Mouse (Mus musculus) erythroblast, embryonic 14.5 days (primary cell): Measurements from ENCODE around the gene Zar1. TPM values are rescaled to one million over a fixed set of nuclear protein-coding genes. Genes with fewer than 3 reads are reported as not detected.
"Not testable (repeated sequence)": the region's sequence is repeated elsewhere in the genome, so short reads cannot be mapped to it uniquely, and the experiment has no call there.

Experiments used
- H3K27me3 ChIP-seq: 2 replicates; pipeline ENCODE4 v1.6.1; 2012; ENCODE audit warnings: inconsistent platforms; ENCODE audit not compliant: control insufficient read depth
- H3K36me3 ChIP-seq: 2 replicates; pipeline ENCODE4 v1.6.1; 2012; ENCODE audit warnings: mild to moderate bottlenecking, inconsistent platforms; ENCODE audit not compliant: control insufficient read depth
- H3K4me1 ChIP-seq: 2 replicates; pipeline ENCODE4 v1.6.1; 2012; ENCODE audit warnings: inconsistent platforms; ENCODE audit not compliant: control insufficient read depth
- H3K4me3 ChIP-seq: replicated peaks from 2 replicates; pipeline ENCODE3; 2012; ENCODE audit warnings: moderate library complexity, mild to moderate bottlenecking, inconsistent platforms
- H3K9me3 ChIP-seq: 2 replicates; pipeline ENCODE4 v1.6.1; 2012; ENCODE audit warnings: low read length, inconsistent platforms, mixed read lengths; ENCODE audit not compliant: control insufficient read depth
- GATA1 ChIP-seq: IDR thresholded peaks from 2 replicates; pipeline ENCODE4 v1.6.1; 2012; ENCODE audit warnings: low read length, inconsistent platforms, mixed read lengths
- TAL1 ChIP-seq: IDR thresholded peaks from 3 replicates; pipeline ENCODE4 v1.6.1; 2012; ENCODE audit warnings: low read length, inconsistent platforms, mixed read lengths
- polyA plus RNA-seq: library from polyadenylated mRNA; stranded (reverse); fragments of >175 nt; gene quantifications from 2 replicates; pipeline ENCODE4 v1.2.3, GENCODE M21; 2012

Zar1 gene
- polyA plus RNA-seq, 1 experiment: not detected

- H3K9me3 ChIP-seq: peaks cover 64% of the 10 kb centered on the region
- H3K4me1 ChIP-seq: peaks cover 5% of the 10 kb centered on the region
- no peak overlapping the region for H3K4me3 ChIP-seq
- no peaks in the 10 kb centered on the region for H3K36me3 ChIP-seq
- TF ChIP-seq GATA1: no peak
- TF ChIP-seq TAL1: no peak
- no peaks in the 10 kb centered on the region for H3K27me3 ChIP-seq
These were observed 15.4 kb downstream of the Zar1 start for GRCm38 (mm10) chr5:72565621-72566020.

DNA sequence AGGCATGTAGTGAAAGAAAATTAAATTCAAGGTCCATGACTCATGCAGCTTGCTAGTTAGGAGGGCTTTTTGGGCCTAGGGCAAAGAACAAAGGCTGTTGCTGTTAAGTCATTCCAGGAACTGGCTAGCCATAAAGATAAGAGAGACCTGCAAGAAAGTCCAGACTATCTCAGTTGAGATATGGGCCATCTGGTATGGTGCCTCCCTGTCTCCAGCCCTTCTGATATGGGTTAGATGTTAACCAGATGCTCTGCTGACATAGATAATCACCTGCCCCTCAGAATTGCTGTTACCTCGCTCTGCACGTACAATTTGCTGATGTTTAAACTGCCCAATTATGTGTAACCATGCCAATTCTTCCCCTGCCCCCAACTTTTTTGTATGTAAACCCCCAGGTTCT, 17.9 kb downstream of the Zar1 start:
- H3K4me3 ChIP-seq, H3K36me3 ChIP-seq, H3K27me3 ChIP-seq: not testable (repeated sequence)
- Histone ChIP-seq H3K9me3 (peaks cover 44% of the 10 kb centered on the region), H3K4me1 (peaks cover 19% of the 10 kb centered on the region)

DNA sequence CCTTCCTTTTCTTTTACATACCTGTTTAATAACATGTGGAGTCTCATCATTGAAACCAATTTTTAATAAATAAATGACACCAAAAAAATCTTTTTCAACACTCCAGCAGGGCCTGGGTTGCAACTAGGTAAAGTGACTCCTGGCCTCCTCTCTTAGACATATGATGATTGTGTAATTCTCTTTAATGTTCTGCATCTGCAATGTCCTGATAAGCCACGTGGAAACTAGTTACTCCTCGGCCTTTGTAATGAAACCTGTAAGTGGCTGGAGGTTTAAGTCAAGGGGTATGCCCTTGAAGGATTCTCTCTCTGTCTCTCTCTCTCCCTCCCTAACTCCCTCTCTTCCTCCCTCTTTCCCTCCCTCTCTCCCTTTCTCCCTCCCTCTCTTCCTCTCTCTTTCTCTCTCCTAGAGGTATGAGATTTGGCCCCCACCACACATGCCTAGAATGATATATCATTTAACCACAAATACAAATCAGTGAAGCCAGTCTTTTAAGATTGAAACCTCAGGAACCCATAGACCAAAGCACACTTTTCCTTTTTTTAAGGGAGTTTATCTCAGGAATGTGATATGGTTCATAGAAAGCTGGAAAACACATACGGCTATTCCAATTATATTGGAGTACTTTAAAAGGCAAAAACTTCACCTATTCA, 20.0 kb downstream of the Zar1 start:
- Histone ChIP-seq H3K4me3 (no peak overlapping the region), H3K36me3 (peaks cover under 1% of the 10 kb centered on the region), H3K9me3 (peaks cover 27% of the 10 kb centered on the region), H3K4me1 (peaks cover 20% of the 10 kb centered on the region), H3K27me3 (no peaks in the 10 kb centered on the region)
- TF ChIP-seq TAL1 (no peak), GATA1 (no peak)

GRCm38 (mm10) chr5:72559544-72560049, 21.5 kb downstream of the Zar1 start, which contains the start of gene Nfxl1:
Gene Nfxl1, minus strand, starts transcription at chr5:72559684.
- H3K27me3 ChIP-seq: no peaks in the 10 kb centered on the region
- H3K9me3 ChIP-seq: peaks cover 18% of the 10 kb centered on the region
- TF ChIP-seq GATA1: no peak
- no peak for TF ChIP-seq TAL1

DNA sequence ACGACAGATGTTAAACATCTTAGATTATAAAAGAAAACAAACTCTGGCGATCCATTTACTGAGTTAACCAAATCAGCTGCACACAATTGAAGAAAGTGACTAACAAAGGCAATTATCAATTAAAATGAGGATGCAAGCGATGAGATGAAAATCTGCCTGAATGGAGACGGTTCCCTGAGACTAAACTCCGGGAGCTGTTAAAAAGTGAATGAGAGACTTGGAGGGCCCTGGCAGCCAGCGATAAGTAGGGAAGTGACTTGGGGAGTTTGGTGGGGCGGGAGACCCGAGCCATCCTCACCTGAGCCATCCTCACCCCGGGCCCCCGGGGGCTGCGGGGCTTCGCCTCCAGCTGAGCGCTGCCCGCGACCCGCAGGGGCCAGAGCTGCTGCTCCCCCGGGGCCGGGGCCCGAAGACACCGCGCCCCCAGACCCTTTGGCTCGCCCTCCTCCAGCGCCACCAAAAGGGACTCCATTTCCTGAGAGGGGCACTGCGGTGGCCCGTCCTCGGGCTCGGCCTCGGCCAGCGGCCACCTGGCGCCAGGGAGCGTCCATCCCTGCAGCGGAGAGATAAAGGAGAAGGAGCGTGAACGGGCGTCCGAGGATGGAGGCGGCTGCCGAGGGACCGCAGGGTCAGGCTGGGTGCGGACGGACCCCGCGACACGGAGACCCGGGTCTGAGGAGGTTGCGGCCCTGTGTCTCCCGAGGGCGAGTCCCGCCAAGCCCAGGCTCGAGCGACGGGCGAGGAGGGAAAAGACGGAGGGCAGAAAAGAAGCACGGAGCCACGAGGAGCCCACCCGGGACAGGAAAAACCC, 22.1 kb downstream of the Zar1 start:
- H3K4me3 ChIP-seq: peak overlapping the region; percentile 97
- TF ChIP-seq TAL1 (peak; percentile 44; the same call in 2 of the 3 replicates), GATA1 (no peak)
- H3K36me3 ChIP-seq: peaks cover 14% of the 10 kb centered on the region
- H3K9me3 ChIP-seq: peaks cover 12% of the 10 kb centered on the region
- peaks cover 20% of the 10 kb centered on the region for H3K4me1 ChIP-seq
- H3K27me3 ChIP-seq: no peaks in the 10 kb centered on the region

More at GRCm38 (mm10) chr5:72559544-72560049, 21.5 kb downstream of the Zar1 start, which contains the start of gene Nfxl1:
- Histone ChIP-seq H3K4me1 (peaks cover 20% of the 10 kb centered on the region), H3K36me3 (peaks cover 10% of the 10 kb centered on the region), H3K4me3 (peak within 1 kb of the TSS; percentile 97)

DNA sequence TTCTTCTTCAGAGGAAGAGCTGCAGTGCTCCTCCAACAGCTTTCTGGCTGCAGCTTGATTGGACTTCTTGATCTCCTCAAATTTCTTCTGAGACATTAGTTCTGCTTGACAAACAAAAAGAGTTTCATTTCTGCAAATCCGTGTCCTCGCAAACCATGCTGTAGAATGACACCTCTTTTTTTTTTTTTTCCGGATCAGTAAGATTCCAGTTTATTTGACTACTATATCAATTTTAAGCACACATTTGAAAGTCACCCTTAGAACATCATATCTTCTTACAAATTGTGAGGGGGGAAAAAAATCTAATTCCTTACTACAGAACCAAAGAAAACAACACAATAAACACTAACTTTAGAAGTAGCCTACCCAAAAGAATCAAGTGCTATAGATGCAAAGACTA, 24.8 kb downstream of the Zar1 start:
- no peaks in the 10 kb centered on the region for H3K9me3 ChIP-seq
- H3K27me3 ChIP-seq: no peaks in the 10 kb centered on the region

GRCm38 (mm10) chr5:72551209-72551608, 29.8 kb downstream of the Zar1 start:
- H3K36me3 ChIP-seq: peaks cover 41% of the 10 kb centered on the region
- no peak overlapping the region for H3K4me3 ChIP-seq
- TF ChIP-seq TAL1: no peak
- no peaks in the 10 kb centered on the region for H3K9me3 ChIP-seq
- H3K27me3 ChIP-seq: no peaks in the 10 kb centered on the region
- H3K4me1 ChIP-seq: no peaks in the 10 kb centered on the region

More for the DNA sequence above, 24.8 kb downstream of the Zar1 start:
- Histone ChIP-seq H3K4me3 (no peak overlapping the region), H3K4me1 (peaks cover 20% of the 10 kb centered on the region), H3K36me3 (peaks cover 31% of the 10 kb centered on the region)
- TF ChIP-seq GATA1 (no peak), TAL1 (no peak)

GRCm38 (mm10) chr5:72528896-72529295, 52.2 kb downstream of the Zar1 start:
- no peaks in the 10 kb centered on the region for H3K4me1 ChIP-seq
- no peaks in the 10 kb centered on the region for H3K27me3 ChIP-seq
- H3K9me3 ChIP-seq: no peaks in the 10 kb centered on the region
- H3K4me3 ChIP-seq: no peak overlapping the region
- no peak for TF ChIP-seq TAL1
- no peak for TF ChIP-seq GATA1
- H3K36me3 ChIP-seq: peaks cover 38% of the 10 kb centered on the region

Other genes starting within 250 kb of the Zar1 start
- gene Corin, start 76.8 kb downstream of the Zar1 start, polyA plus RNA-seq: not detected in 2 replicates
- 0.16 and 0.24 TPM in 2 replicates for gene Nfxl1, start 21.6 kb downstream of the Zar1 start, polyA plus RNA-seq
- gene Gm5868, start 6.3 kb upstream of the Zar1 start, polyA plus RNA-seq: not detected in 2 replicates
- not detected in 2 replicates for gene Cnga1, start 63.0 kb upstream of the Zar1 start, polyA plus RNA-seq
- gene Nipal1, start 66.5 kb upstream of the Zar1 start, polyA plus RNA-seq: 0.01 TPM in 1 of 2 replicates, not detected in the other
- not detected in 2 replicates for gene Txk, start 171.5 kb upstream of the Zar1 start, polyA plus RNA-seq